Mouse (Mus musculus): Measurements from ENCODE around the gene Ppp2r5e. TPM values are rescaled to one million over a fixed set of nuclear protein-coding genes. Genes with fewer than 3 reads are reported as not detected.

Ppp2r5e gene
- polyA plus RNA-seq, 1 experiment from 2014 or later = 11.8 TPM

DNA sequence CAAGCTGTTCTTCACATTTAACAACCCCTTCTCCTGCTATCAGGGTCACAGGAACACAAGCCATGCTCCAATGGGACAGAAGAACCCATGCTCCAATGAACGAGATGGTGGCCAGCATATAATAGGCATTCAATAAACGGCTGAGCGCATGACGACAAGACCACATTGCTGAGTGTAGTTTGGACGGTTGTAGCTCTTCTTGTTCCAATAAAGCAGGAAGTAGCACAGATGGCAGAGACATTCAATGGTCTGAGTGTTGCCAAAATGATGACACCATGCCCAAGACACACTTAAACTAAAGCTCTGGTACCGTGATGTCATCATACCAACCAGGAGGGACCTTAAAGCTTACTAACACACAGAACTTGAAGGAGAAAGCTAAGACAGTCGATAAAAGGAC lies 16.7 kb upstream of the Ppp2r5e start:
- no peaks in the 10 kb centered on the region for H3K27me3 ChIP-seq (replicated peaks)
- no peak overlapping the region for H3K9ac ChIP-seq
- 73% methylated on average over 7 of the region's 7 CpGs for WGBS
- H3K4me2 ChIP-seq (replicated peaks) = no peak overlapping the region
- no peak overlapping the region for H3K4me3 ChIP-seq (replicated peaks)
- H3K4me1 ChIP-seq (replicated peaks) = 0 out of 2 replicates have a peak, but pooled peaks cover 5% of the 10 kb centered on the region
- H3K36me3 ChIP-seq = no peaks in the 10 kb centered on the region
- no peak overlapping the region for H3K27ac ChIP-seq
- H3K9me3 ChIP-seq = no peaks in the 10 kb centered on the region
- ATAC-seq = no peak

DNA sequence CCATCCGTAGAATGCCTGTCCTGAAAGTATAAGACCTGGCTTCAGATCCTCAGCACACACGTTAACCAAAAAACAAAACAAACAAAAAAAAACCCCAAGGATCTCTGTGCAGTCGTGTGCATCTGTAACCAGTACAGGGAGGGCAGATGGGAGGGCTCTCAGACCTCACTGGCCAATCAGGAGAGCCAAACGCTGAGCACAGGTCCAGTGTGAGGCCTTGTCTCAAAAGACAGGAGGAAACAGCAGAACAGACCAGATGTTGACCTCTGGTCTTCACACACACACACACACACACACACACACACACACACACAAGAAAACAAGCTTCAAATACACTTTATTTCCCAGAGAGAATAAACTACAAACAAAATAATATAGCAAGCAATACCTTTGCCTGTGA lies 3.4 kb upstream of the Ppp2r5e start:
- ATAC-seq = no peak
- WGBS = 21% methylated on average over 4 of the region's 4 CpGs
- H3K9ac ChIP-seq = no peak overlapping the region
- H3K4me2 ChIP-seq (replicated peaks) = no peak overlapping the region
- H3K4me1 ChIP-seq (replicated peaks) = 0 out of 2 replicates have a peak, but pooled peaks cover under 1% of the 10 kb centered on the region
- no peak overlapping the region for H3K4me3 ChIP-seq (replicated peaks)
- H3K27me3 ChIP-seq (replicated peaks) = no peaks in the 10 kb centered on the region
- H3K36me3 ChIP-seq = no peaks in the 10 kb centered on the region
- H3K27ac ChIP-seq = no peak overlapping the region
- H3K9me3 ChIP-seq = no peaks in the 10 kb centered on the region

DNA sequence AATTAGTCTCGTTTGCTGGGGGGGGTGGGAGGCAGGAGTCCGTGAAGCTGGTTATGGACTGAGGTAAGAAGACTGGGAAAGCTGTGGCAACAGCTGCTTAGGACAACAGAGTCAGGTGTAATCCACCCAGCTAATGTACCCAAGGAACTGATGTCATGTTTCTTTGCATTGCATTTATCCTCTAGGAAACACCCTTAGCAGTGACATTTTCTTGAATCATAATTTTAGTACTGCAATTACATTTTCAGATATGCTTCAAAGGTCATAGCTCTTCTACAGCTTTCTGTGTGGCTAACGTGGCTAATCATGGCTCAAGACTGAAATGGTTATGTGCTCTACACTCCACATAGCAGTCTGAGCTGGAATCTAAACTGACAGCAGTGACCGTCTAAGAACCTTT lies 2.9 kb upstream of the Ppp2r5e start:
- Histone ChIP-seq H3K27me3 (replicated peaks) (no peaks in the 10 kb centered on the region), H3K36me3 (no peaks in the 10 kb centered on the region), H3K9me3 (no peaks in the 10 kb centered on the region), H3K27ac (no peak overlapping the region), H3K4me1 (replicated peaks) (0 out of 2 replicates have a peak, but pooled peaks cover 2% of the 10 kb centered on the region), H3K4me3 (replicated peaks) (no peak overlapping the region), H3K4me2 (replicated peaks) (no peak overlapping the region), H3K9ac (no peak overlapping the region)
- no peak for ATAC-seq
- WGBS = 67% methylated on average over 4 of the region's 4 CpGs

DNA sequence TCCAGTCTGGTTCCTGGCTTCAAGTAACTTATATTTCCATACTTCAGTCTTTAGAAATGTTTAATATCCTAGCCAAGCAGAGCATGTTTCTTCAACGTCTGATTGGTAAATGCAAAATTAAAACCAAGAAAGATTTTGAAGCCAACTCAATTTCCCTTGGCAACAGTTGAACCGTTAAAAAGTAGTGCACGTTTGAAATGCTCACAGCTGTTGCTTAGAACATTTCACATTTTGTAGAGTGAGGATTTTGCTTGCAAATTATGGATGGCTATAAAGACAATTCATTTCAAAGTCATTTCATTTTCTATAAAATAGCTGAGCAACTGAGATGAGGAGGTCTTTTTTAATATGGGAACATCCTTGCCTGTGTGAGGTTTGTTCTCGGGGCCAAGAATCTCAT lies 1.7 kb upstream of the Ppp2r5e start:
- H3K9me3 ChIP-seq = no peaks in the 10 kb centered on the region
- no peaks in the 10 kb centered on the region for H3K27me3 ChIP-seq (replicated peaks)
- no peak overlapping the region for H3K4me2 ChIP-seq (replicated peaks)
- WGBS = 89% methylated on average over 4 of the region's 4 CpGs
- no peak overlapping the region for H3K4me3 ChIP-seq (replicated peaks)
- 0 out of 2 replicates have a peak, but pooled peaks cover 6% of the 10 kb centered on the region for H3K4me1 ChIP-seq (replicated peaks)
- H3K36me3 ChIP-seq = no peaks in the 10 kb centered on the region
- H3K9ac ChIP-seq = no peak overlapping the region
- H3K27ac ChIP-seq = no peak overlapping the region
- ATAC-seq = no peak

DNA sequence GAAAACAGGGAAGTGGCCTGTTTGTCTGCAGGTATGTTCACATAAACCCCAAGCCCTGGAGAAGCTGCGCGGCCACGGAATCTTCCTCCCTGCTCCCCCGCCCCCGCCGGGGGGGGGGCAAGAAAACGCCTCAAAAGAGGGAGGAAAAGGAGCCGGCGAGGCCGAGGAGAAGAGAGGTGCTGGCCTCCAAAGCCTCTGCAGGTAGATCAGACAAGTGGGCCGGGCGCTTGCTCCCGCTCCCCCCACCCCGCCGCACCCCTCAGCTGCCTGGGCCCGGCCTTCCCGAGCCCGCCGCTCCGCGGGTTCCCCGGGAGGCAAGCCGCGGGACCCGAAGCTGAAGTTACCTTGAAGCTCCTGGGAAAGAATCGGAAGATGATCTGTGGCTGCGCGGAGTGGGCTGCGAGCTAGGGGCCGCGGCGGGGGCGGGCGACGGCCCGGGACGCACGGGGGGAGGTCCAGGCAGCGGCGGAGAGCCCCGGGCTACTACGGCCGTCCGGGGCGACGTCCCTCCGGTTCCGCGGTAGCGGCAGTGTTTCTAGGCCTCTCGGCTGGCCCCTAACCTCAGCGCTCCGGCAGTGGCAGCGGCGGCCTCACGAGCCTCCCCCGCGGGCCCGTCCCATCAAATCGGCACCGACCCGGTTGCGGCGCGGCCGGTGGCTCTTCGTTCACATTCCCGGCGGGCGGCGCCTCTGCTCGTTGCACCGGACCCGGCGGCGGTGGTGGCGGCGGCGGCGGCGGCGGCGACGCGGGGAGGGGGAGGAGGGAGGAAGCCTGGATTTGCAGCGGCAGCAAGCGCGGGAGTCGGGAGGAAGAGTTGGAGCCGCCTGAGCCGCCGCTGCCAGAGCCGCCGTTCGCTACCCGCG lies 523 bp downstream of the Ppp2r5e start:
- Histone ChIP-seq H3K36me3 (no peaks in the 10 kb centered on the region), H3K4me1 (replicated peaks) (0 out of 2 replicates have a peak, but pooled peaks cover 6% of the 10 kb centered on the region)
- peak; percentile 44 for ATAC-seq

GRCm38 (mm10) chr12:75594404-75594803 lies 1.6 kb downstream of the Ppp2r5e start:
- WGBS = 39% methylated on average over 5 of the region's 5 CpGs
- H3K4me1 ChIP-seq (replicated peaks) = 0 out of 2 replicates have a peak, but pooled peaks cover 6% of the 10 kb centered on the region
- no peaks in the 10 kb centered on the region for H3K9me3 ChIP-seq
- H3K27me3 ChIP-seq (replicated peaks) = no peaks in the 10 kb centered on the region
- no peak overlapping the region for H3K27ac ChIP-seq
- H3K4me2 ChIP-seq (replicated peaks) = peak overlapping the region; percentile 82
- ATAC-seq = no peak
- no peaks in the 10 kb centered on the region for H3K36me3 ChIP-seq
- peak overlapping the region; percentile 17; the same call in 1 of the 2 replicates for H3K4me3 ChIP-seq (replicated peaks)
- H3K9ac ChIP-seq = peak overlapping the region; percentile 15; the same call in 1 of the 2 replicates

More for the DNA sequence above, 523 bp downstream of the Ppp2r5e start:
- Histone ChIP-seq H3K27me3 (replicated peaks) (no peaks in the 10 kb centered on the region), H3K4me2 (replicated peaks) (peak overlapping the region; percentile 82), H3K27ac (peak overlapping the region; percentile 96), H3K4me3 (replicated peaks) (peak overlapping the region; percentile 99), H3K9me3 (no peaks in the 10 kb centered on the region), H3K9ac (peak overlapping the region; percentile 97)
- whole genome bisulfite sequencing = under 1% methylated on average over 85 of the region's 97 CpGs

- Histone ChIP-seq H3K4me1 (replicated peaks) (0 out of 2 replicates have a peak, but pooled peaks cover 6% of the 10 kb centered on the region), H3K36me3 (0 out of 2 replicates have a peak, but pooled peaks cover 2% of the 10 kb centered on the region), H3K27ac (no peak overlapping the region), H3K9ac (no peak overlapping the region), H3K4me3 (replicated peaks) (no peak overlapping the region), H3K27me3 (replicated peaks) (no peaks in the 10 kb centered on the region), H3K9me3 (no peaks in the 10 kb centered on the region), H3K4me2 (replicated peaks) (peak overlapping the region; percentile 82)
- 58% methylated on average over 4 of the region's 4 CpGs for WGBS
- ATAC-seq = no peak
These were observed 2.2 kb downstream of the Ppp2r5e start for GRCm38 (mm10) chr12:75593817-75594216.

- H3K27ac ChIP-seq = no peak overlapping the region
- H3K4me3 ChIP-seq (replicated peaks) = no peak overlapping the region
- no peaks in the 10 kb centered on the region for H3K4me1 ChIP-seq (replicated peaks)
- ATAC-seq = no peak
- H3K4me2 ChIP-seq (replicated peaks) = no peak overlapping the region
- no peaks in the 10 kb centered on the region for H3K27me3 ChIP-seq (replicated peaks)
- H3K9me3 ChIP-seq = no peaks in the 10 kb centered on the region
- H3K9ac ChIP-seq = no peak overlapping the region
- H3K36me3 ChIP-seq = peaks cover 9% of the 10 kb centered on the region; the same call in 1 of the 2 replicates
These were observed 8.5 kb downstream of the Ppp2r5e start for GRCm38 (mm10) chr12:75587501-75587900.

DNA sequence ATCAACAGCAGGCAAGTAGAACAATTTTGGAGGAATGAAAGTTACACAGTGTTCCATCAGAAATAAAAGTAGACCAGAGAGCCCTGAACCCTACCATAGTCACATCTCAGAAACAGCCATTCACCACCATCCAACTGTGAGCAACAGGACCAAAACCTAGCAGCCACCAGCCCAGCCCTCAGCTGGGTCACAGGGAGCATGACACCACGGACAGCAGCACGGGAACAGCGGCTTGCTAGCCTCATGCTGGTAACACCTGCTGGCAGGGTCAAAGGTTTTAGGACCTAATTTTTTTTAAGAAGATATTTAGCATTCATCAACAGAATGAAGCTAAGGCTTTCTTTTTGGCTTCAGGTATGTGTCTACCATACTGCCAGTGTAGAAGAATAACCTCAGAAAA lies 12.3 kb downstream of the Ppp2r5e start:
- 76% methylated on average over 3 of the region's 3 CpGs for WGBS
- no peak for ATAC-seq
- Histone ChIP-seq H3K4me2 (replicated peaks) (no peak overlapping the region), H3K4me1 (replicated peaks) (0 out of 2 replicates have a peak, but pooled peaks cover 3% of the 10 kb centered on the region), H3K9ac (no peak overlapping the region), H3K4me3 (replicated peaks) (no peak overlapping the region), H3K36me3 (peaks cover 6% of the 10 kb centered on the region; the same call in 1 of the 2 replicates), H3K9me3 (no peaks in the 10 kb centered on the region), H3K27ac (no peak overlapping the region), H3K27me3 (replicated peaks) (no peaks in the 10 kb centered on the region)

DNA sequence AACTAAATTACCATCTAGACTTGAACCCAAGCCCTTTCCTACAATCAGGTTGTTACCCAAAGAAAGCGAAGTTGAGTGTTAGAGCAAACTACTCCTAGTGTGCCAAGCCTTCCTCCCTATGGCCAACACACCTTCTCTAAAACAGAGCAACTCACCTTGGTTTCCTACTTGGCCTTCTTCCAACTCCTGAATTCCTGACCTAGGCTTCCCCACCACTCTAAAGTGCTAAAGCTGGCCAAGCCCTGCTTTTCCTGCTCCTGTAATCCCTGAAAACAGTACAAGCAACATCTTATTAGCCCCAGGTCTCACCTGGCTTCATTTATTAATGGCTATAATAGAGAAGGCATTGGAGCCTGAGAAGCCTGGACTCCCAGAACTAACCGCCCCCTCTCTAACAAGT lies 17.0 kb downstream of the Ppp2r5e start:
- 95% methylated on average over 2 of the region's 2 CpGs for WGBS
- H3K9me3 ChIP-seq = no peaks in the 10 kb centered on the region
- no peak overlapping the region for H3K4me3 ChIP-seq (replicated peaks)
- H3K9ac ChIP-seq = no peak overlapping the region
- H3K4me1 ChIP-seq (replicated peaks) = 0 out of 2 replicates have a peak, but pooled peaks cover 3% of the 10 kb centered on the region
- H3K4me2 ChIP-seq (replicated peaks) = no peak overlapping the region
- H3K36me3 ChIP-seq = no peaks in the 10 kb centered on the region
- no peaks in the 10 kb centered on the region for H3K27me3 ChIP-seq (replicated peaks)
- no peak for ATAC-seq
- H3K27ac ChIP-seq = no peak overlapping the region

GRCm38 (mm10) chr12:75577255-75577654 lies 18.8 kb downstream of the Ppp2r5e start:
- no peak overlapping the region for H3K4me3 ChIP-seq (replicated peaks)
- H3K36me3 ChIP-seq = no peaks in the 10 kb centered on the region
- H3K4me2 ChIP-seq (replicated peaks) = no peak overlapping the region
- H3K27ac ChIP-seq = no peak overlapping the region
- no peaks in the 10 kb centered on the region for H3K27me3 ChIP-seq (replicated peaks)
- WGBS = 67% methylated on average over 5 of the region's 5 CpGs
- H3K4me1 ChIP-seq (replicated peaks) = 0 out of 2 replicates have a peak, but pooled peaks cover 3% of the 10 kb centered on the region
- no peak for ATAC-seq
- H3K9ac ChIP-seq = no peak overlapping the region
- H3K9me3 ChIP-seq = no peaks in the 10 kb centered on the region

DNA sequence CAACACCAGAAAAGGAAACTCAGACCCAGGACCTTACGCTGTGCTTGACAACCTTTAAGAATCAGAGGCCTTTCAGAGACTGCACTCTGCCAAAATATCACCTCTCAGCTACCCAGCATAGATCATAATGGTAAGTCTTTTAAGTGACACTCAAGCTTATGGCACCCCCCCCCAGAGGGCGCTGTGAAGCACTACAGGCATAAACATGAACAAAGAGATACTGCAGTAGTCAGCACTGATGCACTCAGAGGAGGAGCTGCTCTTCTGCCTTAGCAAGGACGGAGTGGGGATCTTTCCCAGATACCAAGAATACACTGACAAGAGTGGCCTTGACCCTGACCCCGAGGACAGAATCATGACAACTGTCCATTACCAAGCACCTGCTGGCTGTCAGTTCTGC lies 23.8 kb downstream of the Ppp2r5e start:
- no peaks in the 10 kb centered on the region for H3K9me3 ChIP-seq
- no peaks in the 10 kb centered on the region for H3K36me3 ChIP-seq
- H3K27ac ChIP-seq = no peak overlapping the region
- no peaks in the 10 kb centered on the region for H3K27me3 ChIP-seq (replicated peaks)
- 68% methylated on average over 4 of the region's 4 CpGs for WGBS
- H3K4me1 ChIP-seq (replicated peaks) = 0 out of 2 replicates have a peak, but pooled peaks cover 3% of the 10 kb centered on the region
- no peak overlapping the region for H3K4me3 ChIP-seq (replicated peaks)
- no peak overlapping the region for H3K4me2 ChIP-seq (replicated peaks)
- no peak for ATAC-seq
- H3K9ac ChIP-seq = no peak overlapping the region
